Mouse (Mus musculus) liver, adult 2 months (tissue): ENCODE results near the gene Rap1gap.

ENCODE experiments used
- CTCF ChIP-seq: fragments of 200-500 bp; IDR thresholded peaks from 2 replicates; pipeline ENCODE4 v1.5.1; 2011; ENCODE audit warnings: low read depth, low read length, control low read depth
- POLR2A ChIP-seq: fragments of 200-500 bp; IDR thresholded peaks from 2 replicates; pipeline ENCODE4 v1.6.1; 2011; ENCODE audit warnings: low read length, control low read depth; ENCODE audit not compliant: insufficient read depth; ENCODE audit errors: extremely low read depth

DNA sequence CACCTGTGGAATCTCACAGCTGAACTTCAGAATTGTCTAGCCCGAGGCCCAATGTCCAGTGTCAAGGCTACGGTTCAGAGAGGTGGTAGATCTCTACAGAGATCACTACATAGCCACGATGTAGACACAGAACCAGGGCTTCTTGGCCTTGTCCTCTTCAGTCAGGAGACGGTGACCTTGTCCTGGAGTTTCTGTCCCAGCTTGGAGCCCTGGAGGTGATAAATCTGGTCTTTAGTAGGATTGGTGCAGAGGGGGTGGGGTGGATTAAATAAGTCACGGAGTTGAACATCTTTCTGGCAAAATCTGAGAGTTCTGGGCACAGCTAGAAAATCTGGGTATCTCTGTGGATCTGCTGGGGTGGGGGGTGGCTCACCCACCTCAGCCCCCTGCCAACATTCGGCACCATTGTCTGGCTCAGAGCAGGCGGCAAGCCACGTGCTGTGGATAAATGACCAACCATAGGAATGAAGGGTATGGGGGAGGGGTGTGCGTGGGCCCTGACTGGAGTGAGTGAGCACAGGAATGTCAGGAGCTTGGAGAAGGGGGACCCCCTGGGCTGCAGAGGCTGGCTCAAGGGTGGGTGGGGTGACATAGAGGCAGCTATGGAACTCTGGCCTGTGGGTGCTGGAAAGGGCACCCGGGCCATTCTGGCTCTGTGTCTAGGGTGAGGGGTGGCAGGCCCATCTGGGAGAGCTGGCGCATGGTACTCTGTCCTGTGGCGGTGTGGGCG, 32.8 kb downstream of the Rap1gap start:
- no peak for TF ChIP-seq CTCF
- TF ChIP-seq POLR2A = no peak
